Mouse (Mus musculus) bone marrow, adult 2 months (tissue): ENCODE data around the gene Tenm3. TPM values are rescaled to one million over a fixed set of nuclear protein-coding genes. Genes with fewer than 3 reads are reported as not detected.

Experiments
- H3K27ac ChIP-seq: fragments of 200-500 bp; 2 replicates; pipeline ENCODE4 v1.5.1; 2012; ENCODE audit warnings: low read depth, mild to moderate bottlenecking, control low read depth, inconsistent platforms, low read length; ENCODE audit not compliant: control insufficient read depth, poor library complexity, insufficient read depth
- H3K4me1 ChIP-seq: fragments of 200-500 bp; 2 replicates; pipeline ENCODE4 v1.6.1; 2011; ENCODE audit warnings: low read length; ENCODE audit not compliant: control insufficient read depth, insufficient read depth
- H3K4me3 ChIP-seq: fragments of 200-500 bp; replicated peaks from 2 replicates; pipeline ENCODE3; 2011; ENCODE audit warnings: mild to moderate bottlenecking, low read depth, low read length, control low read depth; ENCODE audit not compliant: control insufficient read depth
- CTCF ChIP-seq: fragments of 200-500 bp; IDR thresholded peaks from 2 replicates; pipeline ENCODE4 v1.5.1; 2011; ENCODE audit warnings: low read length, control low read depth; ENCODE audit not compliant: control insufficient read depth, insufficient read depth
- POLR2A ChIP-seq: fragments of 200-500 bp; IDR thresholded peaks from 2 replicates; pipeline ENCODE4 v1.6.1; 2011; ENCODE audit warnings: low read depth, mild to moderate bottlenecking, control low read depth, low read length, borderline replicate concordance; ENCODE audit not compliant: control insufficient read depth
- WGBS: fragments of 180-500 bp; shearing (Covaris S2); methylation state at CpG from one replicate; pipeline ENCODE4 v1.1.7; 2018; 5-methylcytosine and 5-hydroxymethylcytosine counted together
- polyA plus RNA-seq: library from polyadenylated mRNA; stranded (reverse); fragments of >200 nt; gene quantifications from 2 replicates; pipeline ENCODE4 v1.2.4, GENCODE M21; 2011; ENCODE audit warnings: low replicate concordance; ENCODE audit not compliant: missing spikeins, insufficient read depth, insufficient read length

The Tenm3 gene
- polyA plus RNA-seq, 1 experiment: 0.45 TPM

GRCm38 (mm10) chr8:48322655-48323265 lies 521.0 kb downstream of the Tenm3 start:
- 81% methylated on average over 11 of the region's 11 CpGs for WGBS

GRCm38 (mm10) chr8:48322240-48322639 lies 521.5 kb downstream of the Tenm3 start:
- H3K4me1 ChIP-seq: no peaks in the 10 kb centered on the region
- 82% methylated on average over 6 of the region's 6 CpGs for WGBS
- TF ChIP-seq POLR2A (no peak), CTCF (no peak)
- H3K4me3 ChIP-seq: no peak overlapping the region
- no peak overlapping the region for H3K27ac ChIP-seq

More at GRCm38 (mm10) chr8:48322655-48323265, 521.0 kb downstream of the Tenm3 start:
- no peaks in the 10 kb centered on the region for H3K4me1 ChIP-seq
- no peak overlapping the region for H3K4me3 ChIP-seq
- TF ChIP-seq CTCF (no peak), POLR2A (no peak)
- no peak overlapping the region for H3K27ac ChIP-seq

- H3K4me3 ChIP-seq: no peak overlapping the region
- no peaks in the 10 kb centered on the region for H3K4me1 ChIP-seq
- 88% methylated on average over 3 of the region's 3 CpGs for WGBS
- TF ChIP-seq CTCF: no peak
- TF ChIP-seq POLR2A: no peak
- no peak overlapping the region for H3K27ac ChIP-seq
Measured at GRCm38 (mm10) chr8:48319674-48320073, 524.1 kb downstream of the Tenm3 start.

GRCm38 (mm10) chr8:48317498-48317897 lies 526.3 kb downstream of the Tenm3 start:
- Histone ChIP-seq H3K27ac (no peak overlapping the region), H3K4me3 (no peak overlapping the region), H3K4me1 (no peaks in the 10 kb centered on the region)
- TF ChIP-seq CTCF (no peak), POLR2A (no peak)
- 83% methylated on average over 10 of the region's 10 CpGs for WGBS

- Histone ChIP-seq H3K4me1 (no peaks in the 10 kb centered on the region), H3K4me3 (no peak overlapping the region), H3K27ac (no peak overlapping the region)
- no peak for TF ChIP-seq CTCF
- no peak for TF ChIP-seq POLR2A
- WGBS: 78% methylated on average over 8 of the region's 8 CpGs
Measured at GRCm38 (mm10) chr8:48315605-48316004, 528.1 kb downstream of the Tenm3 start.

GRCm38 (mm10) chr8:48313985-48314368 lies 529.8 kb downstream of the Tenm3 start:
- no peak overlapping the region for H3K4me3 ChIP-seq
- no peak overlapping the region for H3K27ac ChIP-seq
- H3K4me1 ChIP-seq: no peaks in the 10 kb centered on the region
- TF ChIP-seq POLR2A: no peak
- TF ChIP-seq CTCF: no peak
- WGBS: 82% methylated on average over 5 of the region's 5 CpGs

- TF ChIP-seq CTCF: no peak
- TF ChIP-seq POLR2A: no peak
- no peak overlapping the region for H3K4me3 ChIP-seq
- no peaks in the 10 kb centered on the region for H3K4me1 ChIP-seq
- H3K27ac ChIP-seq: no peak overlapping the region
- WGBS: 86% methylated on average over 11 of the region's 11 CpGs
Measured at GRCm38 (mm10) chr8:48313210-48313984, 530.4 kb downstream of the Tenm3 start.

- 79% methylated on average over 3 of the region's 3 CpGs for WGBS
- H3K27ac ChIP-seq: no peak overlapping the region
- TF ChIP-seq POLR2A (no peak), CTCF (no peak)
- H3K4me1 ChIP-seq: no peaks in the 10 kb centered on the region
- H3K4me3 ChIP-seq: no peak overlapping the region
Measured at GRCm38 (mm10) chr8:48311706-48312105, 532.0 kb downstream of the Tenm3 start.
